Mouse (Mus musculus): Measurements from ENCODE around the gene Zfp428. TPM values are rescaled to one million over a fixed set of nuclear protein-coding genes. Genes with fewer than 3 reads are reported as not detected.

Gene Zfp428
- polyA plus RNA-seq, 1 experiment = 126 TPM

- no peak for TF ChIP-seq GATA1 (IDR thresholded peaks at IDR 0.05; ENCODE audit: low read length)
Measured at GRCm38 (mm10) chr7:24476338-24476737, 30.5 kb upstream of the Zfp428 start.

- no peak for TF ChIP-seq GATA1 (IDR thresholded peaks at IDR 0.05; ENCODE audit: low read length)
Measured at GRCm38 (mm10) chr7:24476856-24477255, 29.9 kb upstream of the Zfp428 start.

GRCm38 (mm10) chr7:24478911-24479310 lies 27.9 kb upstream of the Zfp428 start:
- TF ChIP-seq GATA1 (IDR thresholded peaks at IDR 0.05; ENCODE audit: low read length) = no peak

- no peak for TF ChIP-seq GATA1 (IDR thresholded peaks at IDR 0.05; ENCODE audit: low read length)
Measured at GRCm38 (mm10) chr7:24479685-24480084, 27.1 kb upstream of the Zfp428 start.

- TF ChIP-seq GATA1 (IDR thresholded peaks at IDR 0.05; ENCODE audit: low read length) = no peak
Measured at GRCm38 (mm10) chr7:24480121-24480941, 26.5 kb upstream of the Zfp428 start.

GRCm38 (mm10) chr7:24480986-24481473 lies 25.8 kb upstream of the Zfp428 start:
- TF ChIP-seq GATA1 (IDR thresholded peaks at IDR 0.05; ENCODE audit: low read length) = no peak

- TF ChIP-seq GATA1 (IDR thresholded peaks at IDR 0.05; ENCODE audit: low read length) = no peak
Measured at GRCm38 (mm10) chr7:24481474-24482207, 25.2 kb upstream of the Zfp428 start, which contains the start of gene Cadm4. Gene Cadm4, plus strand, starts transcription at chr7:24482023.

- no peak for TF ChIP-seq GATA1 (IDR thresholded peaks at IDR 0.05; ENCODE audit: low read length)
Measured at GRCm38 (mm10) chr7:24482208-24483020, 24.4 kb upstream of the Zfp428 start.

- no peak for TF ChIP-seq GATA1 (IDR thresholded peaks at IDR 0.05; ENCODE audit: low read length)
Measured at GRCm38 (mm10) chr7:24485481-24485880, 21.3 kb upstream of the Zfp428 start.

GRCm38 (mm10) chr7:24486654-24487130 lies 20.1 kb upstream of the Zfp428 start:
- no peak for TF ChIP-seq GATA1 (IDR thresholded peaks at IDR 0.05; ENCODE audit: low read length)

- TF ChIP-seq GATA1 (IDR thresholded peaks at IDR 0.05; ENCODE audit: low read length) = no peak
Measured at GRCm38 (mm10) chr7:24487403-24487802, 19.4 kb upstream of the Zfp428 start.

- TF ChIP-seq GATA1 (IDR thresholded peaks at IDR 0.05; ENCODE audit: low read length) = no peak
Measured at GRCm38 (mm10) chr7:24488303-24488702, 18.5 kb upstream of the Zfp428 start.

GRCm38 (mm10) chr7:24499856-24500577 lies 6.8 kb upstream of the Zfp428 start:
- TF ChIP-seq GATA1 (IDR thresholded peaks at IDR 0.05; ENCODE audit: low read length) = no peak

- no peak for TF ChIP-seq GATA1 (IDR thresholded peaks at IDR 0.05; ENCODE audit: low read length)
Measured at GRCm38 (mm10) chr7:24500929-24501328, 5.9 kb upstream of the Zfp428 start.

- no peak for TF ChIP-seq GATA1 (IDR thresholded peaks at IDR 0.05; ENCODE audit: low read length)
Measured at GRCm38 (mm10) chr7:24501492-24501891, 5.3 kb upstream of the Zfp428 start.

Measured in G1E-ER4 (cell line).